Mouse (Mus musculus) G1E-ER4 (cell line): ENCODE measurements around the gene Stim2. TPM values are rescaled to one million over a fixed set of nuclear protein-coding genes. Genes with fewer than 3 reads are reported as not detected.

Source experiments
- GATA1 ChIP-seq: IDR thresholded peaks from one replicate; pipeline ENCODE4 v1.8.0; 2012; ENCODE audit warnings: low read length, inconsistent platforms
- polyA plus RNA-seq: library from polyadenylated mRNA; stranded (reverse); fragments of >175 nt; gene quantifications from 2 replicates; pipeline ENCODE4 v1.2.3, GENCODE M21; 2012

Gene Stim2
- polyA plus RNA-seq, 1 experiment, result 6.5 TPM

- TF ChIP-seq GATA1, result no peak
Observed at GRCm38 (mm10) chr5:54013271-54013670, 15.0 kb downstream of the Stim2 start.

- TF ChIP-seq GATA1, result no peak
Observed at GRCm38 (mm10) chr5:54017143-54017542, 18.8 kb downstream of the Stim2 start.

- TF ChIP-seq GATA1, result no peak
Observed at GRCm38 (mm10) chr5:54018856-54019255, 20.6 kb downstream of the Stim2 start.

GRCm38 (mm10) chr5:54019546-54019945 is 21.2 kb downstream of the Stim2 start:
- TF ChIP-seq GATA1, result no peak

GRCm38 (mm10) chr5:54024610-54025009 is 26.3 kb downstream of the Stim2 start:
- no peak for TF ChIP-seq GATA1

- no peak for TF ChIP-seq GATA1
Observed at GRCm38 (mm10) chr5:54025630-54026029, 27.3 kb downstream of the Stim2 start.

GRCm38 (mm10) chr5:54033217-54033616 is 34.9 kb downstream of the Stim2 start:
- no peak for TF ChIP-seq GATA1

- no peak for TF ChIP-seq GATA1
Observed at GRCm38 (mm10) chr5:54034680-54035079, 36.4 kb downstream of the Stim2 start.

- no peak for TF ChIP-seq GATA1
Observed at GRCm38 (mm10) chr5:54038615-54039014, 40.3 kb downstream of the Stim2 start.

- TF ChIP-seq GATA1, result no peak
Observed at GRCm38 (mm10) chr5:54040527-54040926, 42.2 kb downstream of the Stim2 start.

- no peak for TF ChIP-seq GATA1
Observed at GRCm38 (mm10) chr5:54042013-54042412, 43.7 kb downstream of the Stim2 start.

GRCm38 (mm10) chr5:54045523-54045922 is 47.2 kb downstream of the Stim2 start:
- no peak for TF ChIP-seq GATA1

GRCm38 (mm10) chr5:54046432-54046831 is 48.1 kb downstream of the Stim2 start:
- TF ChIP-seq GATA1, result no peak

GRCm38 (mm10) chr5:54049145-54049733 is 50.9 kb downstream of the Stim2 start:
- no peak for TF ChIP-seq GATA1

GRCm38 (mm10) chr5:54049940-54050339 is 51.6 kb downstream of the Stim2 start:
- TF ChIP-seq GATA1, result no peak

- TF ChIP-seq GATA1, result no peak
Observed at GRCm38 (mm10) chr5:54051056-54051455, 52.8 kb downstream of the Stim2 start.

GRCm38 (mm10) chr5:54052205-54052604 is 53.9 kb downstream of the Stim2 start:
- TF ChIP-seq GATA1, result peak; percentile 78
